Mouse (Mus musculus) embryonic facial prominence, embryonic 13.5 days (tissue): Measurements from ENCODE around the gene Nt5c2. TPM values are rescaled to one million over a fixed set of nuclear protein-coding genes. Genes with fewer than 3 reads are reported as not detected.
"Not testable (repeated sequence)": the region's sequence is repeated elsewhere in the genome, so short reads cannot be mapped to it uniquely, and the experiment has no call there.

Experiments
- ATAC-seq: fragments of 200-750 bp; cut with Nextera tagmentation; 2 replicates; pipeline ENCODE4 v1.8.0; 2017; ENCODE audit warnings: low read depth; ENCODE audit not compliant: insufficient number of reproducible peaks, insufficient read depth, low FRiP score, low TSS enrichment
- H3K27ac ChIP-seq: fragments of 300-500 bp; sonication (generic); 2 replicates; pipeline ENCODE4 v1.5.1; 2015; ENCODE audit warnings: moderate library complexity, mild to moderate bottlenecking, inconsistent platforms
- H3K27me3 ChIP-seq: fragments of 300-500 bp; sonication (generic); 2 replicates; pipeline ENCODE4 v1.6.1; 2015; ENCODE audit warnings: mild to moderate bottlenecking, inconsistent platforms
- H3K36me3 ChIP-seq: fragments of 300-500 bp; sonication (generic); 2 replicates; pipeline ENCODE4 v1.6.1; 2015; ENCODE audit warnings: mild to moderate bottlenecking, inconsistent platforms
- H3K4me1 ChIP-seq: fragments of 300-500 bp; sonication (generic); 2 replicates; pipeline ENCODE4 v1.6.1; 2015; ENCODE audit warnings: inconsistent platforms
- H3K4me2 ChIP-seq: fragments of 300-500 bp; sonication (generic); 2 replicates; pipeline ENCODE4 v1.6.1; 2015; ENCODE audit warnings: moderate library complexity, mild to moderate bottlenecking, inconsistent platforms
- H3K4me3 ChIP-seq: fragments of 300-500 bp; sonication (generic); 2 replicates; pipeline ENCODE4 v1.5.1; 2015; ENCODE audit warnings: mild to moderate bottlenecking, inconsistent platforms
- H3K9ac ChIP-seq: fragments of 300-500 bp; sonication (generic); 2 replicates; pipeline ENCODE4 v1.6.1; 2015; ENCODE audit warnings: mild to moderate bottlenecking, inconsistent platforms
- H3K9me3 ChIP-seq: fragments of 300-500 bp; sonication (generic); 2 replicates; pipeline ENCODE4 v1.6.1; 2016; ENCODE audit warnings: inconsistent platforms
- WGBS: fragments of 180-500 bp; shearing (Covaris S2); methylation state at CpG from one replicate; pipeline ENCODE4 v1.1.7; 2015; ENCODE audit warnings: mixed read lengths; 5-methylcytosine and 5-hydroxymethylcytosine counted together
- polyA plus RNA-seq: library from polyadenylated mRNA; unstranded; fragments of >200 nt; fragmentation: Nextera tagmentation; extraction: Ambion mirVana; gene quantifications from 2 replicates; pipeline ENCODE4 v1.2.1, GENCODE M21; 2015

The Nt5c2 gene
- polyA plus RNA-seq, 1 experiment from 2014 or later: 77.3 TPM

DNA sequence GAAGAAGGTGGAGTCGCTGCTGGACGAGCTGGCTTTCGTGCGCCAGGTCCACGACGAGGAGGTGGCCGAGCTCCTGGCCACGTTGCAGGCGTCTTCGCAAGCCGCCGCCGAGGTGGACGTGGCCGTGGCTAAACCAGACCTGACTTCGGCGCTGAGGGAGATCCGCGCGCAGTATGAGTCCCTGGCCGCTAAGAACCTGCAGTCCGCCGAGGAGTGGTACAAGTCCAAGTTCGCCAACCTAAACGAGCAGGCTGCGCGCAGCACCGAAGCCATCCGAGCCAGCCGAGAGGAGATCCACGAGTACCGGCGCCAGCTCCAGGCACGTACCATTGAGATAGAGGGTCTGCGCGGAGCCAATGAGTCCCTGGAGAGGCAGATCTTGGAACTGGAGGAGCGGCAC lies 443 bp upstream of the Nt5c2 start:
- no peak for ATAC-seq
- peak overlapping the region; percentile 56 for H3K4me3 ChIP-seq
- H3K4me1 ChIP-seq: peaks cover 19% of the 10 kb centered on the region
- H3K9ac ChIP-seq: no peak overlapping the region
- H3K27me3 ChIP-seq: peaks cover 82% of the 10 kb centered on the region
- H3K27ac ChIP-seq: no peak overlapping the region
- H3K9me3 ChIP-seq: no peaks in the 10 kb centered on the region
- H3K4me2 ChIP-seq: peak overlapping the region; percentile 96
- H3K36me3 ChIP-seq: no peaks in the 10 kb centered on the region
- under 1% methylated on average over 37 of the region's 37 CpGs for WGBS

DNA sequence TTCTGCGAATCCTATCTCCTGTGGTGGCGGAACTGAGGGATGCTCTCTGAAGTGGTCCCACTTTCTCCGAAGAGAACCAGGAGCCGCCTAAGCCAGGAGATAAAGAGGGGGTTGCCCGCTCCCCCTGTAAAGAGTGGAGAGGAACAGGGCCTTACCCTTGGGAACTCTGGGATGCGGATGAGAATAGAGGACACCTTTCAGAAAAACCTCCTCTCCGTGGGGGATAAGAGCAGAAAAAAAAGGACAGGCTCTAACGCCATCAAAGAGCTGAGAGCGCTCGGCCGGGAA lies 850 bp downstream of the Nt5c2 start:
- Histone ChIP-seq H3K4me1 (peaks cover 19% of the 10 kb centered on the region), H3K27me3 (peaks cover 83% of the 10 kb centered on the region), H3K27ac (no peak overlapping the region), H3K4me3 (peak overlapping the region; percentile 56), H3K9ac (0 out of 2 replicates have a peak overlapping the region, but pooled peaks have one; percentile 57), H3K4me2 (peak overlapping the region; percentile 96), H3K9me3 (no peaks in the 10 kb centered on the region), H3K36me3 (no peaks in the 10 kb centered on the region)
- no peak for ATAC-seq
- 2% methylated on average over 11 of the region's 11 CpGs for WGBS

DNA sequence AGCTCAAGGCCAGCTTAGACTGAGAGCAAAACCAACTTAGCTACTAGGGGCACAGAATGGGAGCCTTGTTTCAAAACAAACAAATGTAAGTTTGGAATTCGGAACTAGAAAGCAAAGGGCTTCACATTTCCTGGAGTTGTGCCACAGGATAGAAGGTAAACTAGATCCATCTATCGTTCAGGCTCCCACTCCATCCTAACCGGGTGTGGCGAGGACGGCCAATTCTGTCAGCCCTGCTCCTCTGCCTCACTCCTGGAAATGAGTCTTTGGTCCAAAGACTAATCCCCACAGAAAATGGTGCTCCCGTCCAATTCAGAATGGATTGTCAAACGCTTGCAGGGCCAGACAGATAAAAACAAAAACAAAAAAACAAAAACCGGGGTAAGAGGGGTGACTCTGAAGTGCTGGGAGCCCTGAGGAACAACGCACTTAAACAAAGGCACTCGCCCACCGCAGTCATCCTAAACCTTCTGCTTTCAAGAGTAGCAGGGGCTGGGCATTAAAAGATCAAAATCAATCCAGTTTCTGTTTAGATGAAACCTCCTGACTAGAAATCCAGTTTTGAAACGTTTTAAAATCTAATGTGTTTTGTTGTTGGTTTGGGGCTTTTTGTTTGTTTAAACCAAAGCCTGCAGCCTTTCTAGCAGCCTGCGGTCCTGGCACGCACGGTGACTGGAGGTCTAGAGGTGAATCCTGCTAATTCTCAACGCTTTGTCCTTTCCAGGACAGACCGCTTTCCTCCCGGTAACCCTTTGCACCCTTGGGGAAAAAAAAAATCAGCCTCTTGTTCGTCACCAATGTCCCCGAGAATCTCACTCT lies 1.4 kb downstream of the Nt5c2 start:
- ATAC-seq: no peak
- H3K36me3 ChIP-seq: no peaks in the 10 kb centered on the region
- peaks cover 79% of the 10 kb centered on the region for H3K27me3 ChIP-seq
- H3K9me3 ChIP-seq: no peaks in the 10 kb centered on the region
- H3K4me1 ChIP-seq: peaks cover 19% of the 10 kb centered on the region
- no peak overlapping the region for H3K9ac ChIP-seq
- peak overlapping the region; percentile 56 for H3K4me3 ChIP-seq
- peak overlapping the region; percentile 96 for H3K4me2 ChIP-seq
- 9% methylated on average over 20 of the region's 20 CpGs for WGBS
- H3K27ac ChIP-seq: no peak overlapping the region

DNA sequence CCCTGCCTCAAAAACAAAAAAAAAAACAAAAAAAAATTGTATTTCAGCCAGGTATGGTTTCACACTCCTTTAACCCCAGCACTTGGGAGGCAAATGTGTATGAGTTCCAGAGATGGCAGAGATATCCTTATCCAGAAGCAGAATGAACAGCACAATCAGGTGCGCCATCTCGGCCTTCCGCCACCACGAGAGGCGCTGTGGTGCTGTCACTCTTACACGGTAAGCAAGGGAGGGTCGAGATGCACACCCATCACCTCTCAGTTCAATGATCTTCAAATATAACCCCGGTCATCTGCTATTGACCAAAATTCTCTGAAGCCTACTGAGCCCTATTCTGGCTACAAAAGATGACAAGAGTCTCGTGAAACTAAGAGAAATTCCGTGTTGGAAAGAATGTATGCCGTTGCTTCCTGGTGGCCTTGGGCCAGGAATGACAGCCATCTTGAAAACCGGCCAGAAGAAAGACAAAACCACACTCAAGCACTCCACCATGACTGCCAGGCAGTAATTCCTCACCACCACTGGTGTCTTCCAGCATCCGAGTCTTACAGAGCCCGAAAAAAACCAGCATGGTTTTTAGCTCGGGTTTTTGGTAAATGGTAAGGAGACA lies 2.3 kb downstream of the Nt5c2 start:
- H3K4me3 ChIP-seq: no peak overlapping the region
- 90% methylated on average over 15 of the region's 15 CpGs for WGBS
- no peak for ATAC-seq

DNA sequence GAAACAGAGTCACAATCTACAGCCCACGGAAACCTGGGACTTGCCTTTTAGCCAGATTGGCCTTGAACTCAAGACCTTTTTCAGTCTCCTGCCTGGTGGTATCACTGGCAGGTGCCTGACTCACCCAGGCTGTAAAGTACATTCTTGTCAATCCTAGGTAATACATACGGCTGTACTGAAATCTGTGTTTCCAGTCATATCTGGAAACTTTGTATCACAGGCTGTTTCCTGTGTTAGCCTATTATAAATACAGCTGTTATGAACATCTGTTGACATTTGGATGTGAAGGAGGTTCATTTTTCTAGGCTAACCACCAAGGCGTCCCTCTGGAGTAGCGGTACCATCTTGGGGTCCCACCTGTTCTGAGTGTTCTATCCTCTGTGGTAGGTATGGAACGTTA lies 5.0 kb downstream of the Nt5c2 start:
- H3K27me3 ChIP-seq: peaks cover 51% of the 10 kb centered on the region
- H3K9me3 ChIP-seq: no peaks in the 10 kb centered on the region
- no peak overlapping the region for H3K9ac ChIP-seq
- no peaks in the 10 kb centered on the region for H3K36me3 ChIP-seq
- H3K4me3 ChIP-seq: no peak overlapping the region
- no peak for ATAC-seq
- H3K27ac ChIP-seq: no peak overlapping the region
- H3K4me2 ChIP-seq: no peak overlapping the region
- WGBS: 85% methylated on average over 5 of the region's 5 CpGs
- H3K4me1 ChIP-seq: peaks cover 9% of the 10 kb centered on the region

More for the DNA sequence above, 2.3 kb downstream of the Nt5c2 start:
- H3K36me3 ChIP-seq: no peaks in the 10 kb centered on the region
- H3K27me3 ChIP-seq: peaks cover 73% of the 10 kb centered on the region
- no peak overlapping the region for H3K27ac ChIP-seq
- no peaks in the 10 kb centered on the region for H3K9me3 ChIP-seq
- H3K9ac ChIP-seq: no peak overlapping the region
- no peak overlapping the region for H3K4me2 ChIP-seq
- H3K4me1 ChIP-seq: peaks cover 19% of the 10 kb centered on the region

DNA sequence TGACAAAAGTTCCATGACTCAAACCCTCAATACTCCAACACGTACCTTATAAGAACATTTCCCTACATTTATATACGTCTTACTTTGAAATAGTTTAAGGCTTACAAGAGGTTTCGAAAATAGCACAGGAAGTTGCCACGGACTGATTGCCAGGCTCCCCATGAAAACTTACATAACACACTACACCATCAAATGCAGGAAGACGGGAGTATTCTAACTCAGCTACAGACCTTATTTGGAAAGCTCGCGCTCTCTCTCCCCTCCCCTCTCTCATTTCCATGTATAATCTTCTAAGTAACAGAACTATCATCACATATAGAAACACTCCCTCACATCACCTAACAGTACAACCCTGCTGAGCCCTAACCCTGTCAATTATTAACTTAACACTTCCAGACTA lies 5.5 kb downstream of the Nt5c2 start:
- Histone ChIP-seq H3K27ac (no peak overlapping the region), H3K9me3 (no peaks in the 10 kb centered on the region), H3K27me3 (peaks cover 46% of the 10 kb centered on the region), H3K9ac (no peak overlapping the region), H3K36me3 (no peaks in the 10 kb centered on the region), H3K4me3 (no peak overlapping the region), H3K4me2 (no peak overlapping the region), H3K4me1 (peaks cover 5% of the 10 kb centered on the region)
- ATAC-seq: no peak
- WGBS: 87% methylated on average over 7 of the region's 7 CpGs

DNA sequence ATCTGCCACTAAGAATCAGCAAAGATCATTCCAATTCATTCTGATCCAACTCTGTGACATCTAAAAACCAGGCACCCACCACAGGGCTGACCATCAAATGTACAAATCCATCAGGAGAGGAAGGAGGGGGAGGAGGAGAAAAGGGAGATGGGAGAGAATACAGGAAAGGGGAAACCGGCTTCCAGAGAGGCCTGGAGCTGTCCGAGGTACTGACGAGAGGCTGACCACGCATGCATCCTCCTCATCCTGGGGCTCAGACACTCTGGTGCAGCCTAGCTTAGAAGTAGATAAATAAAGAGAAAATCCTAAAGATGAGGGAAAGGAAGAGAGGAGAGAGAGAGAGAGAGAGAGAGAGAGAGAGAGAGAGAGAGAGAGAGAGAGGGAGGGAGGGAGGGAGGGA lies 8.6 kb downstream of the Nt5c2 start:
- Histone ChIP-seq H3K27ac (no peak overlapping the region), H3K4me2 (no peak overlapping the region), H3K27me3 (peaks cover 15% of the 10 kb centered on the region), H3K9ac (no peak overlapping the region), H3K36me3 (no peaks in the 10 kb centered on the region), H3K4me3 (no peak overlapping the region), H3K4me1 (no peaks in the 10 kb centered on the region), H3K9me3 (no peaks in the 10 kb centered on the region)
- 0% methylated on average over 4 of the region's 4 CpGs for WGBS
- no peak for ATAC-seq

DNA sequence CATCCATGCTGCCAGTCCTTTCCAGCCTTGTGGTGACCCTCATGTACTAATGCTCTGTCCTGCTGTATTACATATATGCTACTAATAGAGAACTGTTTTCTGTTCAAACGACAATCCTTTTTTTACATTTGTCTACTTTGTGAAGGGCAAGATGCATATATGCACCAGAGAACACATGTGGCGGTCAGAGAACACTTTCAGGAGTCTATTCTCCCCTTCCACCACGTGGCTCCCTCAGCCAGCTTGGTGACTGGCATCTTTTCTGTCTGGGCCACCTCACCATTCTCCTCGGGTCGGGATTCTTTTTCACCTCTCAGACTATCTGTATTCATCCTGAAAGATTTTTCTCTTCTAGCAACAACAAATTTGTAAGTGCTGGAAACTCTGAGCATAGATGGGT lies 9.1 kb downstream of the Nt5c2 start:
- no peaks in the 10 kb centered on the region for H3K9me3 ChIP-seq
- H3K4me2 ChIP-seq: no peak overlapping the region
- no peak overlapping the region for H3K9ac ChIP-seq
- H3K36me3 ChIP-seq: no peaks in the 10 kb centered on the region
- 61% methylated on average over 5 of the region's 5 CpGs for WGBS
- H3K4me1 ChIP-seq: no peaks in the 10 kb centered on the region
- no peak overlapping the region for H3K27ac ChIP-seq
- no peak for ATAC-seq
- peaks cover 10% of the 10 kb centered on the region for H3K27me3 ChIP-seq
- H3K4me3 ChIP-seq: no peak overlapping the region

DNA sequence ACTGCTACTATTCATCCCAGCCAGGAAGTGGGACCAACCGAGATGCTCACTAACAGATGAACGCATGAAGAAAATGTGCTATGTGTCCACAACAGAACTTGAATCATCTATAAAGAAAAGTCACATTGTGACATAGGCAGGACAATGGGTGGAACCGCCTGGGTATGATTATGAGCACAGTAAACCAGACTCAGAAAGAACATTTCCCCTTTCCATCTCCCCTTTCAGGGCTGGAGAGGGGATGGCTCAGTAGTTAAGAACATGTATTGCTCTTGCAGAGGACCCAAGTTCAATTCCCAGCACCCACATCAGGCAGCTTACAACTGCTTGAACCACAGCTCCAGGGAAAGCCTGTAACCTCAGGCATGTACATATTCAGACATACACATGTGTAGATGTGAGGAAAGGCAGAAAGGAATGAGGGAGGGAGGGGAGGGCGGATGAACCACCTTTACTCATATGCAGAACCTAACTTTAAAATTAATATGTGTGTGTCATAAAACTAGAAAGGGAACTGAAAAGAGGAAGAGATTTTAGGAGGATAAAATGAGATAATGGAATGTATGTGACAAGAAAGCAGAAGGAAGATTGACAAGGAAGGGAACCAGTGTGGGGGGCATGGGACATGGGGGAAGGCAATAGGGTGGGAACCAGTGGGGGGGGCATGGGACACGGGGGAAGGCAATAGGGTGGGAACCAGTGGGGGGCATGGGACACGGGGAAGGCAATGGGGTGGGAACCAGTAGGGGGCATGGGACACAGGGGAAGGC lies 11.0 kb downstream of the Nt5c2 start:
- no peaks in the 10 kb centered on the region for H3K9me3 ChIP-seq
- H3K9ac ChIP-seq: no peak overlapping the region
- no peak for ATAC-seq
- H3K4me2 ChIP-seq: no peak overlapping the region
- no peak overlapping the region for H3K27ac ChIP-seq
- H3K4me1 ChIP-seq: no peaks in the 10 kb centered on the region
- H3K27me3 ChIP-seq: 0 out of 2 replicates have a peak, but pooled peaks cover 4% of the 10 kb centered on the region
- H3K36me3 ChIP-seq: no peaks in the 10 kb centered on the region
- 68% methylated on average over 6 of the region's 6 CpGs for WGBS
- no peak overlapping the region for H3K4me3 ChIP-seq

DNA sequence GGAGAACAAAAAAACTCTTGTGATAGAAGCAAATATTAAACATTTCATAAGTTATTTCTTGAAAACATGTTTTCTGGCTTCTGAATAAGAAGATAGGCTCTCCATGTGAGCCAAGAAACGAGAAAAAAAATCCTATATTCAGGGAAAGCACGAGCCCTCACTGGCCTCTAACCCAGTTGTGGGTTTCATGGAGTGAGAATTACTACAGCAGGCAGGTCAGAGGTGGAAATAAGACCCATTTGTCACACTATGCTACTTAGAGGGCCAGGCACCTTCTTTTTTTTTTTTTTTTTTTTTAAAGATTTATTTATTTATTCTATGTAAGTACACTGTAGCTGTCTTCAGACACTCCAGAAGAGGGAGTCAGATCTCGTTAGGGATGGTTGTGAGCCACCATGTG lies 14.6 kb downstream of the Nt5c2 start:
- not testable (repeated sequence) for H3K9ac ChIP-seq, H3K27ac ChIP-seq, H3K4me2 ChIP-seq, H3K36me3 ChIP-seq, H3K27me3 ChIP-seq, ATAC-seq, H3K4me1 ChIP-seq, H3K9me3 ChIP-seq, H3K4me3 ChIP-seq
- 83% methylated on average over 2 of the region's 3 CpGs for WGBS

DNA sequence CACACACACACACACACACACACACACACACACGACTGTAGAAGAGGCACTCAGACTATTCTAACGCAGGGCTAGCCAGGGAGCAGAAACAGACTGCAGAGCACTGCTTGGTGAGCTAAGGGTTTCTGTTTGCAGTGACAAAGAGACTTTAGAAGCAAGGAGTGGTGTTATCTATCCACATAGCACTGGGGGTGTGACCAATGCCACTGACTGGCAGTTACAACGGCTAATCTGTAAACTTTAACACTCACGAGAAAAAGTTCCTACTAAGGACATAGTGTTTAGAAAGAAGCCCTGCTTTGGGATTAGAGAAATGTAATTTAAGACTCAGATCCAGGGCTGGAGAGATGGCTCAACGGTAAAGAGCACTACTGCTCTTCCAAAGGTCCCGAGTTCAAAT lies 15.2 kb downstream of the Nt5c2 start:
- Histone ChIP-seq H3K27ac (no peak overlapping the region), H3K9ac (no peak overlapping the region), H3K36me3 (no peaks in the 10 kb centered on the region), H3K27me3 (no peaks in the 10 kb centered on the region), H3K4me1 (no peaks in the 10 kb centered on the region), H3K9me3 (no peaks in the 10 kb centered on the region), H3K4me3 (no peak overlapping the region), H3K4me2 (no peak overlapping the region)
- WGBS: 88% methylated on average over 6 of the region's 6 CpGs
- ATAC-seq: no peak

DNA sequence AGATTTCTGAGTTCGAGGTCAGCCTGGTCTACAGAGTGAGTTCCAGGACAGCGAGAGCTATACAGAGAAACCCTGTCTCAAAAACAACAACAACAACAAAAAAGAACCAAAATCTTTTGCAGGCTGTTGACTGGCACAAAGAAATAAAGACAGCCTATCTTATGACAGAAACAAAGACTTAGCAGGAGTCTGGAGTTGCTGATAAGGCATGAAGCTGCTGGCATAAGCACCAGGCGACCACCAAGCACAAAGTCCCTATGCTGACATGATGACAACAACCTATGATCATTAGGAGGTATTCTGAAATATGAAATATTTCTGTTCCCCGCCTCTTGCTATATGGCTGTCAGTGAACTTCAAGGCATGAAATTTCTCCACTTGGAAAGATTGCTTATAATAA lies 16.0 kb downstream of the Nt5c2 start:
- Histone ChIP-seq H3K36me3 (no peaks in the 10 kb centered on the region), H3K27me3 (no peaks in the 10 kb centered on the region), H3K4me3 (no peak overlapping the region), H3K4me1 (no peaks in the 10 kb centered on the region), H3K4me2 (no peak overlapping the region), H3K9ac (no peak overlapping the region), H3K27ac (no peak overlapping the region), H3K9me3 (no peaks in the 10 kb centered on the region)
- no peak for ATAC-seq
- WGBS: 83% methylated on average over 4 of the region's 4 CpGs
